Mouse (Mus musculus): ENCODE results near the gene Mapkap1. TPM values are rescaled to one million over a fixed set of nuclear protein-coding genes. Genes with fewer than 3 reads are reported as not detected.

Gene Mapkap1
- total and polyA plus RNA-seq, 3 experiments = 37.4 to 90.0 (median 60.9) TPM

DNA sequence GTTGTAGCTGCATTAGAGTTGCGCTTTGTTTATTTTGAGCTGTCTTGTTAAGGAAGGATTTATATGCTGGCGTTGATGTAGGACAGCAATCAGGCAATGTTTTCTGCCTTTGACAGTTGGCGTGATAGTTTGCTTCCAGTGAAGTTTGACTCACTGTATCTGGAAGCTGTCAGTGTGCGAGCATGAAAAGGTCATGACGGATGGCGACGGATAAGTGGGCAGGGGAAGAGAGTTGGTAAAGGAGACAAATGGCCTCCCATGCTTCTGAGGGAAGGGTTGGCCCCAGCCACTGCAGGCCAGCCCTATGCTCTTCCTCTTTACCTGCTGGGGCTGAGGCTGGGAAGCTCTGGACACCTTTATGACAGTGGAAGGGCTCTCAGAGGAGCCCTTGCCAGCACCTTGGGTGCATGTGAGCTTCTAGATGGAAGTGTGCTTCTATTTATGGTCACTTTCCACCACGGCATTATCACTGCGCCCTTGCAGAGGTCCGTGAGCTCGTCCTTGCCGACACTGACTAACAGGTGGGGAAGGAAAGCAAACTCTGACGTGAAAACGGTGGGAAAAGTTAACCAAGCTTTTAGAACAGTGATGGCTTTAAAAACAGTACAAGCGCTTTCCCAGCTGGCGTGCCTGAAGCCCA is 185.3 kb downstream of the Mapkap1 start:
- no peak for ATAC-seq (ENCODE audit: extremely low read depth, insufficient number of reproducible peaks, low FRiP score, poor library complexity, severe bottlenecking)

GRCm38 (mm10) chr2:34592361-34592960 is 185.9 kb downstream of the Mapkap1 start:
- Histone ChIP-seq H3K36me3 (replicated peaks) (peaks cover 63% of the 10 kb centered on the region), H3K9me3 (replicated peaks) (no peaks in the 10 kb centered on the region), H3K27me3 (ENCODE audit: insufficient read depth, low read length) (no peaks in the 10 kb centered on the region), H3K4me3 (ENCODE audit: low read depth, low read length) (no peak overlapping the region), H3K4me1 (ENCODE audit: insufficient read depth, low read depth, low read length) (no peaks in the 10 kb centered on the region)
- DNase-seq (ENCODE audit: low spot score) (no peak), ATAC-seq (ENCODE audit: extremely low read depth, insufficient number of reproducible peaks, low FRiP score, poor library complexity, severe bottlenecking) (no peak)
- TF ChIP-seq GATA1 (IDR thresholded peaks at IDR 0.05; ENCODE audit: borderline replicate concordance, low read length) (no peak), TAL1 (conservative IDR thresholded peaks at IDR 0.05; ENCODE audit: low read depth, low read length) (no peak), GATA2 (IDR thresholded peaks at IDR 0.05; ENCODE audit: borderline replicate concordance, low read depth, low read length) (no peak), CTCF (IDR thresholded peaks at IDR 0.05; ENCODE audit: low read depth, low read length) (no peak), POLR2AphosphoS5 (IDR thresholded peaks at IDR 0.05; ENCODE audit: insufficient replicate concordance, low read depth, low read length) (no peak)

More for the DNA sequence above, 185.3 kb downstream of the Mapkap1 start:
- Histone ChIP-seq H3K9me3 (replicated peaks) (no peaks in the 10 kb centered on the region), H3K36me3 (replicated peaks) (peaks cover 64% of the 10 kb centered on the region), H3K4me1 (ENCODE audit: insufficient read depth, low read depth, low read length) (no peaks in the 10 kb centered on the region), H3K27me3 (ENCODE audit: insufficient read depth, low read length) (no peaks in the 10 kb centered on the region), H3K4me3 (ENCODE audit: low read depth, low read length) (no peak overlapping the region)
- TF ChIP-seq GATA2 (IDR thresholded peaks at IDR 0.05; ENCODE audit: borderline replicate concordance, low read depth, low read length) (no peak), TAL1 (conservative IDR thresholded peaks at IDR 0.05; ENCODE audit: low read depth, low read length) (no peak), GATA1 (IDR thresholded peaks at IDR 0.05; ENCODE audit: borderline replicate concordance, low read length) (no peak), CTCF (IDR thresholded peaks at IDR 0.05; ENCODE audit: low read depth, low read length) (no peak), POLR2AphosphoS5 (IDR thresholded peaks at IDR 0.05; ENCODE audit: insufficient replicate concordance, low read depth, low read length) (no peak)
- no peak for DNase-seq (ENCODE audit: low spot score)

- TF ChIP-seq POLR2AphosphoS5 (IDR thresholded peaks at IDR 0.05; ENCODE audit: insufficient replicate concordance, low read depth, low read length) = no peak
- no peak for TF ChIP-seq CTCF (IDR thresholded peaks at IDR 0.05; ENCODE audit: low read depth, low read length)
- TF ChIP-seq GATA1 (IDR thresholded peaks at IDR 0.05; ENCODE audit: borderline replicate concordance, low read length) = no peak
- no peak for TF ChIP-seq TAL1 (conservative IDR thresholded peaks at IDR 0.05; ENCODE audit: low read depth, low read length)
- no peak for TF ChIP-seq GATA2 (IDR thresholded peaks at IDR 0.05; ENCODE audit: borderline replicate concordance, low read depth, low read length)
- H3K9me3 ChIP-seq (replicated peaks) = no peaks in the 10 kb centered on the region
Observed at GRCm38 (mm10) chr2:34594001-34594400, 187.4 kb downstream of the Mapkap1 start.

GRCm38 (mm10) chr2:34599606-34600255 is 193.2 kb downstream of the Mapkap1 start:
- no peaks in the 10 kb centered on the region for H3K4me1 ChIP-seq (ENCODE audit: insufficient read depth, low read depth, low read length)
- TF ChIP-seq GATA2 (IDR thresholded peaks at IDR 0.05; ENCODE audit: borderline replicate concordance, low read depth, low read length) (no peak), GATA1 (IDR thresholded peaks at IDR 0.05; ENCODE audit: borderline replicate concordance, low read length) (no peak)
- H3K4me3 ChIP-seq (ENCODE audit: low read depth, low read length) = no peak overlapping the region
- no peaks in the 10 kb centered on the region for H3K9me3 ChIP-seq (replicated peaks)
- no peak for DNase-seq (ENCODE audit: low spot score)
- H3K36me3 ChIP-seq (replicated peaks) = peaks cover 65% of the 10 kb centered on the region
- H3K27me3 ChIP-seq (ENCODE audit: insufficient read depth, low read length) = no peaks in the 10 kb centered on the region
- ATAC-seq (ENCODE audit: extremely low read depth, insufficient number of reproducible peaks, low FRiP score, poor library complexity, severe bottlenecking) = no peak

More at GRCm38 (mm10) chr2:34594001-34594400, 187.4 kb downstream of the Mapkap1 start:
- Histone ChIP-seq H3K36me3 (replicated peaks) (peaks cover 65% of the 10 kb centered on the region), H3K4me3 (ENCODE audit: low read depth, low read length) (no peak overlapping the region), H3K27me3 (ENCODE audit: insufficient read depth, low read length) (no peaks in the 10 kb centered on the region), H3K4me1 (ENCODE audit: insufficient read depth, low read depth, low read length) (no peaks in the 10 kb centered on the region)
- ATAC-seq (ENCODE audit: extremely low read depth, insufficient number of reproducible peaks, low FRiP score, poor library complexity, severe bottlenecking) (no peak), DNase-seq (ENCODE audit: low spot score) (no peak)

GRCm38 (mm10) chr2:34600734-34601133 is 194.2 kb downstream of the Mapkap1 start:
- no peak for DNase-seq (ENCODE audit: low spot score)
- TF ChIP-seq GATA2 (IDR thresholded peaks at IDR 0.05; ENCODE audit: borderline replicate concordance, low read depth, low read length) (no peak), GATA1 (IDR thresholded peaks at IDR 0.05; ENCODE audit: borderline replicate concordance, low read length) (no peak), POLR2AphosphoS5 (IDR thresholded peaks at IDR 0.05; ENCODE audit: insufficient replicate concordance, low read depth, low read length) (no peak), TAL1 (conservative IDR thresholded peaks at IDR 0.05; ENCODE audit: low read depth, low read length) (no peak), CTCF (IDR thresholded peaks at IDR 0.05; ENCODE audit: low read depth, low read length) (no peak)
- Histone ChIP-seq H3K27me3 (ENCODE audit: insufficient read depth, low read length) (no peaks in the 10 kb centered on the region), H3K4me1 (ENCODE audit: insufficient read depth, low read depth, low read length) (no peaks in the 10 kb centered on the region), H3K9me3 (replicated peaks) (no peaks in the 10 kb centered on the region), H3K4me3 (ENCODE audit: low read depth, low read length) (no peak overlapping the region), H3K36me3 (replicated peaks) (peaks cover 64% of the 10 kb centered on the region)
- no peak for ATAC-seq (ENCODE audit: extremely low read depth, insufficient number of reproducible peaks, low FRiP score, poor library complexity, severe bottlenecking)

- no peak for ATAC-seq (ENCODE audit: extremely low read depth, insufficient number of reproducible peaks, low FRiP score, poor library complexity, severe bottlenecking)
Observed at GRCm38 (mm10) chr2:34602111-34602541, 195.6 kb downstream of the Mapkap1 start.

More at GRCm38 (mm10) chr2:34602111-34602541, 195.6 kb downstream of the Mapkap1 start:
- Histone ChIP-seq H3K4me3 (ENCODE audit: low read depth, low read length) (no peak overlapping the region), H3K36me3 (replicated peaks) (peaks cover 67% of the 10 kb centered on the region), H3K9me3 (replicated peaks) (no peaks in the 10 kb centered on the region), H3K4me1 (ENCODE audit: insufficient read depth, low read depth, low read length) (no peaks in the 10 kb centered on the region), H3K27me3 (ENCODE audit: insufficient read depth, low read length) (no peaks in the 10 kb centered on the region)
- no peak for DNase-seq (ENCODE audit: low spot score)
- TF ChIP-seq CTCF (IDR thresholded peaks at IDR 0.05; ENCODE audit: low read depth, low read length) (no peak), GATA2 (IDR thresholded peaks at IDR 0.05; ENCODE audit: borderline replicate concordance, low read depth, low read length) (no peak), POLR2AphosphoS5 (IDR thresholded peaks at IDR 0.05; ENCODE audit: insufficient replicate concordance, low read depth, low read length) (no peak), GATA1 (IDR thresholded peaks at IDR 0.05; ENCODE audit: borderline replicate concordance, low read length) (no peak), TAL1 (conservative IDR thresholded peaks at IDR 0.05; ENCODE audit: low read depth, low read length) (no peak)

All from G1E (cell line).